Comparison of ENCODE assay signal across 35 mouse cellular contexts in the genomic region with DNA sequence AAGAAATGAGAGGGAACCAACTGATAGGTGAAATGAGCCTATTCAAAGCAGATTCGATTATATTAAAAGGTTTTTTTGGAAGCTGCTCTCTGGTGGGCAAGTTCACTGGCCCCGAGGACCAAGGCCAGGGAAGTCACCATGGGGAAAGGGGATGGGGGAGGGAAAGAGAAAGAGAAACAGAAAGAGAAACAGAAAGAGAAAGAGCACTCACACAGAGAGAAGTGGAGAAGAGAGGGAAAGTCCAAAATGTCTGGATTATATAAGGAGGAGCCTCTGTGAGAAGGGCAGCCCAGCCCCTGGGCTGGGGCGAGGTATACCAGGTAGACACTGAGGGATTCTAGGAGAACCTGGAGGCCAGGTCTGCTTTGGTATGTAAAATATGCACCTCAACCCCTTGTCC. TPM values are rescaled to one million over a fixed set of nuclear protein-coding genes. Genes with fewer than 3 reads are reported as not detected.
"Had no signal": no experiment of that assay in that cellular context is flagged by ENCODE, and none has a peak within 500 bp of the region (broad histone marks: within the 10 kb centered on the region; RNA-seq: fewer than 3 reads in every experiment).

No protein-coding gene starts in this region.

- H3K9ac ChIP-seq: embryonic facial prominence, embryonic 12.5 days; embryonic facial prominence, embryonic 13.5 days; embryonic facial prominence, embryonic 15.5 days; forebrain, embryonic 12.5 days; forebrain, embryonic 13.5 days; forebrain, embryonic 15.5 days; forebrain, postnatal 0 days had no signal

- H3K36me3 ChIP-seq: embryonic facial prominence, embryonic 10.5 days; embryonic facial prominence, embryonic 12.5 days; embryonic facial prominence, embryonic 13.5 days; embryonic facial prominence, embryonic 15.5 days; forebrain, embryonic 10.5 days; forebrain, embryonic 12.5 days; forebrain, embryonic 15.5 days had no signal

- H3K27me3 ChIP-seq: embryonic facial prominence, embryonic 12.5 days; embryonic facial prominence, embryonic 13.5 days; embryonic facial prominence, embryonic 15.5 days; forebrain, embryonic 12.5 days; forebrain, embryonic 13.5 days; forebrain, embryonic 15.5 days had no signal

- DNase-seq: cerebellum, adult 8-10 months; cerebellum, adult 9-10 months; cerebellum, adult 9-11 months; cerebellum, postnatal 10 days; cerebellum, postnatal 14 days; cerebellum, postnatal 36 days; embryo, embryonic 11 days; forebrain, postnatal 0 days; gastrocnemius, adult 2 months; gastrocnemius, postnatal 10 days; gastrocnemius, postnatal 14 days; gastrocnemius, postnatal 25 days; gastrocnemius, postnatal 36 days; heart, adult 18-20 months; heart, adult 2 months had no signal

- H3K4me2 ChIP-seq: embryonic facial prominence, embryonic 12.5 days; embryonic facial prominence, embryonic 13.5 days; embryonic facial prominence, embryonic 15.5 days; forebrain, embryonic 12.5 days; forebrain, embryonic 13.5 days; forebrain, embryonic 15.5 days had no signal

- H3K27ac ChIP-seq: embryonic facial prominence, embryonic 10.5 days; embryonic facial prominence, embryonic 12.5 days; embryonic facial prominence, embryonic 13.5 days; embryonic facial prominence, embryonic 15.5 days; forebrain, embryonic 10.5 days; forebrain, embryonic 12.5 days; forebrain, embryonic 13.5 days; forebrain, embryonic 15.5 days; gastrocnemius, adult 2 months; heart, adult 2 months had no signal

- H3K4me1 ChIP-seq: embryonic facial prominence, embryonic 10.5 days; embryonic facial prominence, embryonic 12.5 days; embryonic facial prominence, embryonic 13.5 days; forebrain, embryonic 10.5 days; forebrain, embryonic 12.5 days had no signal

- ATAC-seq: forebrain, embryonic 13.5 days; forebrain, embryonic 14.5 days; forebrain, embryonic 15.5 days; forebrain, embryonic 16.5 days; forebrain, postnatal 0 days had no signal

- H3K9me3 ChIP-seq: embryonic facial prominence, embryonic 10.5 days; embryonic facial prominence, embryonic 12.5 days; embryonic facial prominence, embryonic 13.5 days; embryonic facial prominence, embryonic 15.5 days; forebrain, embryonic 10.5 days; forebrain, embryonic 12.5 days; forebrain, embryonic 13.5 days; forebrain, embryonic 15.5 days had no signal

- H3K4me3 ChIP-seq: embryonic facial prominence, embryonic 10.5 days; embryonic facial prominence, embryonic 12.5 days; embryonic facial prominence, embryonic 13.5 days; embryonic facial prominence, embryonic 15.5 days; erythroblast, embryonic 14.5 days; forebrain, embryonic 10.5 days; forebrain, embryonic 12.5 days; forebrain, embryonic 13.5 days; forebrain, embryonic 15.5 days; gastrocnemius, adult 2 months; heart, adult 2 months had no signal

RNA-seq across cellular contexts. Expression of gene Kcna2, which starts 33.5 kb away (rescaled TPM):
- total RNA-seq: common myeloid progenitor, adult 5-6 weeks; granulocyte monocyte progenitor cell, adult 5-6 weeks had no signal
- polyA plus RNA-seq: forebrain, embryonic 10.5 days had no signal

RNA-seq across cellular contexts. Expression of gene Kcna10, which starts 48.4 kb away (rescaled TPM):
- total RNA-seq: common myeloid progenitor, adult 5-6 weeks; forebrain, postnatal 0 days; gastrocnemius, adult 18-20 months; gastrocnemius, adult 8-10 months; gastrocnemius, postnatal 36 days; granulocyte monocyte progenitor cell, adult 5-6 weeks; heart, adult 18-20 months; heart, adult 2 months; heart, adult 8-10 months had no signal
- polyA plus RNA-seq: embryonic facial prominence, embryonic 10.5 days; embryonic facial prominence, embryonic 11.5 days; embryonic facial prominence, embryonic 12.5 days; embryonic facial prominence, embryonic 13.5 days; embryonic facial prominence, embryonic 14.5 days; embryonic facial prominence, embryonic 15.5 days; erythroblast, embryonic 14.5 days; forebrain, embryonic 10.5 days; forebrain, embryonic 11.5 days; forebrain, embryonic 12.5 days; forebrain, embryonic 13.5 days; forebrain, embryonic 14.5 days; forebrain, embryonic 15.5 days; forebrain, embryonic 16.5 days; forebrain, postnatal 0 days; gonadal fat pad, adult 2 months; heart, adult 2 months had no signal
